8 mouse cellular contexts compared by ENCODE assay signal in the genomic region with DNA sequence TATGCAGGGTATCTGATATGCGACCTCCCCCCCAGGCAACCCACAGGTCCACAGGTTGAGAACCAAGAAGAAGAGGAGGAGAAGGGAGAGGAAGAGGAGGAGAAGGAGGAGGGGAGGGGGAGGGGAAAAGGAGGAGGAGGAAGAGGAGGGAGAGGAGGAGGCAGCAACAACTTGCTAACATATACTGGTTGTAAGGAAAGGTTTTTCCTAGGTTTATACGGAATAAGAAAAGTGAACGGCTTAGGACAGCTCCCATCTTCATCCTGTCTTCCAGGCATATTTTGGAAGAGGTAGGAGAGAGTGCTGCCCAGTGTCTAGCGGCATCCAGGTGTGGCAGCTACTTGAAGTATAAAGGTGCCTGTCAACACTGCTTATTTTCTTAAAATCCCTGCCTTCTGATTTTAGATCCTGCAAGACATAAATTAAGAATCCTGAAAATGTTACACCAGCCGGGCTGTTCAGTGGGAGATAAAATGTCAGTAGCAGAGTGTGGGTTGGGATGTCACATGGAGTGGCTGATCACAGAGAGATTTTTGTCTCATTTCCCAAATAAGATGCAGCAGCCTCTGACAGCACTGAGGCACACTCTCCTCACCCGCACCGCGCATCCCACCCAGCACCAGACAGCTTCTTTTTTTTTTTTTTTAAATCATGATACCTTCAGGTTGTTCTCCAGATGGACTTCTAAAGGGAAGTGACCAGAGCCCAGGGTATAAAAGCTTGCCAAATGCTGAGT. TPM values are rescaled to one million over a fixed set of nuclear protein-coding genes. Genes with fewer than 3 reads are reported as not detected.
DNase-seq lines count a peak whose midpoint lies in the region; ATAC-seq lines count a peak whose summit lies in the region.

A gene (minus strand): TSS at position 51 of the 736 bp plus-strand sequence.

- H3K9me3 ChIP-seq in forebrain, embryonic 15.5 days, result no peaks in the 10 kb centered on the region
- H3K9me3 ChIP-seq in neural tube, embryonic 13.5 days, result no peaks in the 10 kb centered on the region

- H3K9ac ChIP-seq in forebrain, embryonic 15.5 days (replicated peaks), result no peak within 1 kb of the TSS
- no peak within 1 kb of the TSS for H3K9ac ChIP-seq in neural tube, embryonic 13.5 days

- H3K27me3 ChIP-seq in forebrain, embryonic 15.5 days, result no peaks in the 10 kb centered on the region
- H3K27me3 ChIP-seq in neural tube, embryonic 13.5 days, result no peaks in the 10 kb centered on the region

- WGBS in forebrain, embryonic 15.5 days, result 94% methylated on average over 8 of the region's 8 CpGs
- WGBS in neural tube, embryonic 13.5 days, result 88% methylated on average over 8 of the region's 8 CpGs

- H3K4me1 ChIP-seq in forebrain, embryonic 15.5 days, result peaks cover 17% of the 10 kb centered on the region
- peaks cover 12% of the 10 kb centered on the region for H3K4me1 ChIP-seq in neural tube, embryonic 13.5 days (replicated peaks)

- intact Hi-C loops in left cerebral cortex, postnatal 36 days (cut with DNase I), result loop anchor here (5.0 to 10.0 kb wide), 3 partner anchors 70 to 243 kb away; a partner anchor contains a TSS

- no peak within 1 kb of the TSS for H3K4me3 ChIP-seq in forebrain, embryonic 15.5 days
- no peak within 1 kb of the TSS for H3K4me3 ChIP-seq in neural tube, embryonic 13.5 days

- no peak for DNase-seq in urinary bladder, adult 2 months (ENCODE audit: low spot score)
- DNase-seq in urinary bladder, postnatal 4 days (ENCODE audit: low spot score in 2 of 2), result no peak
- peak; percentile 63 to 68 for DNase-seq in left cerebral cortex, postnatal 36 days (ENCODE audit: low spot score in 2 of 2)
- no peak for DNase-seq in thymus, postnatal 10 days (ENCODE audit: low spot score in 2 of 2)
- DNase-seq in urinary bladder, postnatal 10 days (ENCODE audit: low spot score), result no peak

- no peaks in the 10 kb centered on the region for H3K36me3 ChIP-seq in forebrain, embryonic 15.5 days
- H3K36me3 ChIP-seq in neural tube, embryonic 13.5 days, result no peaks in the 10 kb centered on the region

- ATAC-seq in forebrain, embryonic 15.5 days (replicated peaks), result no peak
- no peak for ATAC-seq in hematopoietic stem cell, adult 5-6 weeks (replicated peaks in 1 of 2; ENCODE audit: insufficient read depth in 1 of 2, low FRiP score in 2 of 2, low TSS enrichment in 1 of 2, low read depth in 1 of 2, poor library complexity in 2 of 2, severe bottlenecking in 2 of 2)
- ATAC-seq in neural tube, embryonic 13.5 days (ENCODE audit: low read depth), result no peak

- no peak within 1 kb of the TSS for H3K27ac ChIP-seq in forebrain, embryonic 15.5 days (replicated peaks)
- H3K27ac ChIP-seq in neural tube, embryonic 13.5 days (replicated peaks), result no peak within 1 kb of the TSS

- H3K4me2 ChIP-seq in forebrain, embryonic 15.5 days (replicated peaks), result no peak within 1 kb of the TSS
- H3K4me2 ChIP-seq in neural tube, embryonic 13.5 days, result no peak within 1 kb of the TSS

RNA-seq across cellular contexts. Expression of the gene that starts here (rescaled TPM):
- 335 and 362 TPM in 2 replicates for polyA plus RNA-seq in urinary bladder, adult 2 months (2012; rRNA removed)
- 180 TPM in 2 replicates for polyA plus RNA-seq in forebrain, embryonic 15.5 days (2015; fragmentation: Nextera tagmentation; extraction: Ambion mirVana)
- total RNA-seq in hematopoietic stem cell, adult 5-6 weeks (2017), result 243 and 458 TPM in 2 replicates
- 100 to 1,000 TPM; 159 to 190 TPM for total RNA-seq in left cerebral cortex, postnatal 36 days (2021)
- 183 and 192 TPM in 2 replicates for polyA plus RNA-seq in neural tube, embryonic 13.5 days (2015; fragmentation: Nextera tagmentation; extraction: Ambion mirVana)

Comparison
In these comparisons a context has a peak if more than half of its experiments do, and no peak if none do; other contexts are left out.
1. DNase-seq: peak in left cerebral cortex, postnatal 36 days (2 of 2); none in urinary bladder, adult 2 months (single experiment), urinary bladder, postnatal 4 days (0 of 2), thymus, postnatal 10 days (0 of 2) and urinary bladder, postnatal 10 days (single experiment).